Mouse (Mus musculus): Measurements from ENCODE around the gene Eaf2. TPM values are rescaled to one million over a fixed set of nuclear protein-coding genes. Genes with fewer than 3 reads are reported as not detected.

The Eaf2 gene
- total RNA-seq, 1 experiment: 1.2 TPM

GRCm38 (mm10) chr16:36770191-36770771, 104.5 kb downstream of the Eaf2 start:
- TF ChIP-seq ZC3H11A (IDR thresholded peaks at IDR 0.05; ENCODE audit: borderline replicate concordance, low read depth, low read length) (no peak), CHD2 (IDR thresholded peaks at IDR 0.05; ENCODE audit: low read depth, low read length) (no peak), HCFC1 (IDR thresholded peaks at IDR 0.05; ENCODE audit: borderline replicate concordance, insufficient read depth, low read length) (no peak), ZNF384 (IDR thresholded peaks at IDR 0.05; ENCODE audit: low read depth, low read length) (no peak), MAFK (IDR thresholded peaks at IDR 0.05; ENCODE audit: insufficient read depth, low read depth, low read length) (no peak)
- H3K4me1 ChIP-seq (ENCODE audit: control insufficient read depth in 2 of 2, insufficient read depth in 2 of 2, low read length in 2 of 2, poor library complexity in 1 of 2): 0 out of 4 replicates have a peak, but pooled peaks cover 0 to 3% of the 10 kb centered on the region in 2 experiments
- H3K9me3 ChIP-seq (ENCODE audit: control insufficient read depth, insufficient read depth, low read depth, low read length): no peaks in the 10 kb centered on the region
- H3K4me3 ChIP-seq (ENCODE audit: insufficient read depth in 1 of 2, low read depth in 1 of 2, low read length in 2 of 2, poor library complexity in 1 of 2, severe bottlenecking in 1 of 2): peak overlapping the region in 1 of 2 experiments; percentile 5; a peak in 1 of 4 replicates
- H3K36me3 ChIP-seq (ENCODE audit: control insufficient read depth, insufficient read depth, low read length, poor library complexity, severe bottlenecking): no peaks in the 10 kb centered on the region
- in situ Hi-C loops (cut with MboI; ENCODE audit: low sequenced_read_pairs in 2 of 2, unreplicated experiment in 2 of 2): no loop called here
- no peak for DNase-seq (ENCODE audit: low read depth, low spot score)
- H3K9ac ChIP-seq (ENCODE audit: insufficient read depth, low read depth, low read length, poor library complexity, severe bottlenecking): no peak overlapping the region
- H3K27ac ChIP-seq (ENCODE audit: insufficient read depth, low read depth, low read length, poor library complexity, severe bottlenecking): no peak overlapping the region

GRCm38 (mm10) chr16:36751979-36752378, 122.8 kb downstream of the Eaf2 start:
- TF ChIP-seq ZC3H11A (IDR thresholded peaks at IDR 0.05; ENCODE audit: borderline replicate concordance, low read depth, low read length): no peak
- in situ Hi-C loops (cut with MboI; ENCODE audit: low sequenced_read_pairs in 2 of 2, unreplicated experiment in 2 of 2): no loop called here
- DNase-seq (ENCODE audit: low read depth, low spot score): no peak
- H3K27ac ChIP-seq (ENCODE audit: insufficient read depth, low read depth, low read length, poor library complexity, severe bottlenecking): no peak overlapping the region
- no peaks in the 10 kb centered on the region for H3K4me1 ChIP-seq (ENCODE audit: control insufficient read depth in 2 of 2, insufficient read depth in 2 of 2, low read length in 2 of 2, poor library complexity in 1 of 2)
- H3K9ac ChIP-seq (ENCODE audit: insufficient read depth, low read depth, low read length, poor library complexity, severe bottlenecking): no peak overlapping the region
- no peaks in the 10 kb centered on the region for H3K9me3 ChIP-seq (ENCODE audit: control insufficient read depth, insufficient read depth, low read depth, low read length)
- H3K4me3 ChIP-seq (ENCODE audit: insufficient read depth in 1 of 2, low read depth in 1 of 2, low read length in 2 of 2, poor library complexity in 1 of 2, severe bottlenecking in 1 of 2): no peak overlapping the region
- no peaks in the 10 kb centered on the region for H3K36me3 ChIP-seq (ENCODE audit: control insufficient read depth, insufficient read depth, low read length, poor library complexity, severe bottlenecking)

GRCm38 (mm10) chr16:36747767-36748166, 127.0 kb downstream of the Eaf2 start:
- H3K4me3 ChIP-seq (ENCODE audit: insufficient read depth in 1 of 2, low read depth in 1 of 2, low read length in 2 of 2, poor library complexity in 1 of 2, severe bottlenecking in 1 of 2): no peak overlapping the region
- DNase-seq (ENCODE audit: low read depth, low spot score): no peak
- H3K27ac ChIP-seq (ENCODE audit: insufficient read depth, low read depth, low read length, poor library complexity, severe bottlenecking): no peak overlapping the region
- no peaks in the 10 kb centered on the region for H3K9me3 ChIP-seq (ENCODE audit: control insufficient read depth, insufficient read depth, low read depth, low read length)
- H3K4me1 ChIP-seq (ENCODE audit: control insufficient read depth in 2 of 2, insufficient read depth in 2 of 2, low read length in 2 of 2, poor library complexity in 1 of 2): no peaks in the 10 kb centered on the region
- no peaks in the 10 kb centered on the region for H3K36me3 ChIP-seq (ENCODE audit: control insufficient read depth, insufficient read depth, low read length, poor library complexity, severe bottlenecking)
- TF ChIP-seq ZNF384 (IDR thresholded peaks at IDR 0.05; ENCODE audit: low read depth, low read length) (no peak), HCFC1 (IDR thresholded peaks at IDR 0.05; ENCODE audit: borderline replicate concordance, insufficient read depth, low read length) (no peak)
- H3K9ac ChIP-seq (ENCODE audit: insufficient read depth, low read depth, low read length, poor library complexity, severe bottlenecking): no peak overlapping the region
- in situ Hi-C loops (cut with MboI; ENCODE audit: low sequenced_read_pairs in 2 of 2, unreplicated experiment in 2 of 2): no loop called here

- Histone ChIP-seq H3K4me1 (ENCODE audit: control insufficient read depth in 2 of 2, insufficient read depth in 2 of 2, low read length in 2 of 2, poor library complexity in 1 of 2) (no peaks in the 10 kb centered on the region), H3K4me3 (ENCODE audit: insufficient read depth in 1 of 2, low read depth in 1 of 2, low read length in 2 of 2, poor library complexity in 1 of 2, severe bottlenecking in 1 of 2) (no peak overlapping the region), H3K9me3 (ENCODE audit: control insufficient read depth, insufficient read depth, low read depth, low read length) (no peaks in the 10 kb centered on the region), H3K36me3 (ENCODE audit: control insufficient read depth, insufficient read depth, low read length, poor library complexity, severe bottlenecking) (no peaks in the 10 kb centered on the region), H3K27ac (ENCODE audit: insufficient read depth, low read depth, low read length, poor library complexity, severe bottlenecking) (no peak overlapping the region), H3K9ac (ENCODE audit: insufficient read depth, low read depth, low read length, poor library complexity, severe bottlenecking) (no peak overlapping the region)
- in situ Hi-C loops (cut with MboI; ENCODE audit: low sequenced_read_pairs in 2 of 2, unreplicated experiment in 2 of 2): no loop called here
- TF ChIP-seq ZC3H11A (IDR thresholded peaks at IDR 0.05; ENCODE audit: borderline replicate concordance, low read depth, low read length) (no peak), HCFC1 (IDR thresholded peaks at IDR 0.05; ENCODE audit: borderline replicate concordance, insufficient read depth, low read length) (no peak), CHD2 (IDR thresholded peaks at IDR 0.05; ENCODE audit: low read depth, low read length) (no peak), MAFK (IDR thresholded peaks at IDR 0.05; ENCODE audit: insufficient read depth, low read depth, low read length) (no peak), ZNF384 (IDR thresholded peaks at IDR 0.05; ENCODE audit: low read depth, low read length) (no peak)
- DNase-seq (ENCODE audit: low read depth, low spot score): peak; percentile 38
Observed at GRCm38 (mm10) chr16:36747068-36747467, 127.7 kb downstream of the Eaf2 start.

- no peak for TF ChIP-seq ZC3H11A (IDR thresholded peaks at IDR 0.05; ENCODE audit: borderline replicate concordance, low read depth, low read length)
- no peak for TF ChIP-seq ZNF384 (IDR thresholded peaks at IDR 0.05; ENCODE audit: low read depth, low read length)
- TF ChIP-seq CHD2 (IDR thresholded peaks at IDR 0.05; ENCODE audit: low read depth, low read length): no peak
- TF ChIP-seq MAFK (IDR thresholded peaks at IDR 0.05; ENCODE audit: insufficient read depth, low read depth, low read length): no peak
- TF ChIP-seq HCFC1 (IDR thresholded peaks at IDR 0.05; ENCODE audit: borderline replicate concordance, insufficient read depth, low read length): no peak
- no peaks in the 10 kb centered on the region for H3K36me3 ChIP-seq (ENCODE audit: control insufficient read depth, insufficient read depth, low read length, poor library complexity, severe bottlenecking)
- no peaks in the 10 kb centered on the region for H3K4me1 ChIP-seq (ENCODE audit: control insufficient read depth in 2 of 2, insufficient read depth in 2 of 2, low read length in 2 of 2, poor library complexity in 1 of 2)
- in situ Hi-C loops (cut with MboI; ENCODE audit: low sequenced_read_pairs in 2 of 2, unreplicated experiment in 2 of 2): no loop called here
- H3K4me3 ChIP-seq (ENCODE audit: insufficient read depth in 1 of 2, low read depth in 1 of 2, low read length in 2 of 2, poor library complexity in 1 of 2, severe bottlenecking in 1 of 2): no peak overlapping the region
- H3K9ac ChIP-seq (ENCODE audit: insufficient read depth, low read depth, low read length, poor library complexity, severe bottlenecking): no peak overlapping the region
- DNase-seq (ENCODE audit: low read depth, low spot score): no peak
- H3K9me3 ChIP-seq (ENCODE audit: control insufficient read depth, insufficient read depth, low read depth, low read length): no peaks in the 10 kb centered on the region
- no peak overlapping the region for H3K27ac ChIP-seq (ENCODE audit: insufficient read depth, low read depth, low read length, poor library complexity, severe bottlenecking)
Observed at GRCm38 (mm10) chr16:36743580-36743979, 131.2 kb downstream of the Eaf2 start.

Other genes with a start within 250 kb of the Eaf2 start
- 0.26 and 0.62 TPM in 2 replicates for gene Cd86, start 208.9 kb downstream of the Eaf2 start, total RNA-seq (2012; rRNA removed)
- 12.8 and 24.8 TPM in 2 replicates for gene Ildr1, start 181.0 kb downstream of the Eaf2 start, total RNA-seq (2012; rRNA removed)
- gene Slc15a2, start 90.0 kb downstream of the Eaf2 start, total RNA-seq (2012; rRNA removed): 6.6 and 12.9 TPM in 2 replicates
- gene Iqcb1, start 46.6 kb downstream of the Eaf2 start, total RNA-seq (2012; rRNA removed): 9.2 and 16.8 TPM in 2 replicates
- 52.6 and 73.4 TPM in 2 replicates for gene Golgb1, start 137 bp upstream of the Eaf2 start, total RNA-seq (2012; rRNA removed)
- gene Hcls1, start 60.0 kb upstream of the Eaf2 start, total RNA-seq (2012; rRNA removed): 0.16 and 1.2 TPM in 2 replicates
- 0.09 and 0.11 TPM in 2 replicates for gene Fbxo40, start 115.5 kb upstream of the Eaf2 start, total RNA-seq (2012; rRNA removed)
- gene Polq, start 136.8 kb upstream of the Eaf2 start, total RNA-seq (2012; rRNA removed): 10.7 and 12.1 TPM in 2 replicates

Data from ES-E14 (cell line).